In genomic region chr7:130865613-130866591, GRCm38 (mm10) we compare ENCODE assay signal across 8 mouse cellular contexts. TPM values are rescaled to one million over a fixed set of nuclear protein-coding genes. Genes with fewer than 3 reads are reported as not detected.
DNase-seq lines count a peak whose midpoint lies in the region; ATAC-seq lines count a peak whose summit lies in the region.

Gene Plekha1 (plus strand): TSS chr7:130865756.

- H3K4me2 ChIP-seq in hindbrain, embryonic 14.5 days (replicated peaks) = peak within 1 kb of the TSS; percentile 59

- H3K4me3 ChIP-seq in hindbrain, embryonic 14.5 days (replicated peaks; ENCODE audit: low read length) = peak within 1 kb of the TSS; percentile 59

- peak; percentile 98 for ATAC-seq in hindbrain, embryonic 14.5 days (ENCODE audit: low FRiP score)

- no peaks in the 10 kb centered on the region for H3K9me3 ChIP-seq in hindbrain, embryonic 14.5 days (ENCODE audit: control insufficient read depth, low read length)

- under 1% methylated on average over 105 of the region's 114 CpGs for WGBS in hindbrain, embryonic 14.5 days

- peak; percentile 99 for DNase-seq in R1 (ENCODE audit: low read depth, low spot score)
- DNase-seq in cerebellum, postnatal 14 days = peak; percentile 96 to 98
- DNase-seq in frontal cortex, postnatal 36 days (ENCODE audit: low spot score in 2 of 2) = peak; percentile 99
- DNase-seq in hindbrain, embryonic 14.5 days (ENCODE audit: low spot score) = peak; percentile 97
- peak; percentile 88 to 96 for DNase-seq in layer of hippocampus, postnatal 25 days (ENCODE audit: extremely low spot score in 1 of 2, low spot score in 1 of 2)
- DNase-seq in lung, postnatal 14 days = peak; percentile 96
- peak; percentile 98 for DNase-seq in ovary, postnatal 36 days (ENCODE audit: low spot score)
- DNase-seq in thymus, postnatal 14 days = peak; percentile 97

- H3K9ac ChIP-seq in hindbrain, embryonic 14.5 days = peak within 1 kb of the TSS; percentile 71

- H3K36me3 ChIP-seq in hindbrain, embryonic 14.5 days (replicated peaks; ENCODE audit: control insufficient read depth, insufficient read depth) = no peaks in the 10 kb centered on the region

- peaks cover 22% of the 10 kb centered on the region for H3K4me1 ChIP-seq in hindbrain, embryonic 14.5 days (replicated peaks; ENCODE audit: control insufficient read depth, insufficient read depth, low read length)

- no peaks in the 10 kb centered on the region for H3K27me3 ChIP-seq in hindbrain, embryonic 14.5 days (ENCODE audit: control insufficient read depth, insufficient read depth, low read length)

- H3K27ac ChIP-seq in hindbrain, embryonic 14.5 days = peak within 1 kb of the TSS; percentile 88

RNA-seq across cellular contexts. Expression of gene Plekha1, which starts in this region (rescaled TPM):
- polyA plus RNA-seq in hindbrain, embryonic 14.5 days (2014; fragmentation: Nextera tagmentation; extraction: Ambion mirVana) = 53.6 and 63.1 TPM in 2 replicates
- total RNA-seq in layer of hippocampus, postnatal 25 days (2021) = 100 to 1,000 TPM in 1 of 2 experiments, 10 to 100 TPM in 1; 89.5 to 108 TPM

Comparison
In these comparisons a context has a peak if more than half of its experiments do, and no peak if none do; other contexts are left out.
1. Peak in every context shown above with its lines: DNase-seq, ATAC-seq, H3K4me3 ChIP-seq and H3K27ac ChIP-seq.